Mouse (Mus musculus) lung, postnatal 14 days (tissue): Measurements from ENCODE around the gene Pga5.

Experiments
- DNase-seq: peaks from one replicate; pipeline ENCODE4 v3.0.0; 2021

Gene Pga5

GRCm38 (mm10) chr19:10702125-10702524 lies 24.3 kb upstream of the Pga5 start:
- no peak for DNase-seq

DNA sequence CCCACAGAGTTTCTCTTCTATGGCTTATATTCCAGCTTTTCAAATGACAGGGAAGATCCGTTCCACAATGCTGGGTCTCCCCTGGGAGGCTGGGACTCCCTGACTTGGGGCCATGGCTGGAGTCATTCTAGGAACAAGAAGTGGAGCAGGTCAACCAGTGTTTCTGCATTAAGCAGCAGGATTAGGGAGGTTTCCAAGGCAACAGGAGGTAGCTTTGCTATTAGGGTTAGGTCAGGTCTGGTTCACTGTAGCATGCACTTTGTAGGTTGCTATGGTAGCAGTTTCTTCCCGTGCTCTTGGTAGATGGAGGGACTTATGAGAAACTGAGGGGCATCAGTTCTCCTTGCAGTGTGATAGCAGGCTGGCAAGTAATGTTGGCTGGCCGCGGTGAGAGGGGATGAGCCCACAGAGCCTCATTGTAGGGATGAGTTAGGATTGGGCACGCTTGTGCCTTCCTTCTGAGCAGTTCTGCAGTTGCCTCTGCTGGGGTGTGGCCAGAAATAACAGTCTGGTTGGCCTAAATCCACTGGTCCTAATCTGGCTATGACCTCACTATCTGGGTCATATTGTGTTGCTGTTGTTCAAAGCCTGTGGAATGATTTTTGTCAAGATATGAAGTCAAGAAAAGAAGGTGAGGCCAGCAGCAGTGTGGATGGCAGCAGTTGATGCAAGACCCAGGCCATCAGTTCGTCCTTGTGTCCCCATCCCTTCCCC lies 23.3 kb upstream of the Pga5 start:
- no peak for DNase-seq

GRCm38 (mm10) chr19:10699851-10700250 lies 22.0 kb upstream of the Pga5 start:
- DNase-seq = no peak

DNA sequence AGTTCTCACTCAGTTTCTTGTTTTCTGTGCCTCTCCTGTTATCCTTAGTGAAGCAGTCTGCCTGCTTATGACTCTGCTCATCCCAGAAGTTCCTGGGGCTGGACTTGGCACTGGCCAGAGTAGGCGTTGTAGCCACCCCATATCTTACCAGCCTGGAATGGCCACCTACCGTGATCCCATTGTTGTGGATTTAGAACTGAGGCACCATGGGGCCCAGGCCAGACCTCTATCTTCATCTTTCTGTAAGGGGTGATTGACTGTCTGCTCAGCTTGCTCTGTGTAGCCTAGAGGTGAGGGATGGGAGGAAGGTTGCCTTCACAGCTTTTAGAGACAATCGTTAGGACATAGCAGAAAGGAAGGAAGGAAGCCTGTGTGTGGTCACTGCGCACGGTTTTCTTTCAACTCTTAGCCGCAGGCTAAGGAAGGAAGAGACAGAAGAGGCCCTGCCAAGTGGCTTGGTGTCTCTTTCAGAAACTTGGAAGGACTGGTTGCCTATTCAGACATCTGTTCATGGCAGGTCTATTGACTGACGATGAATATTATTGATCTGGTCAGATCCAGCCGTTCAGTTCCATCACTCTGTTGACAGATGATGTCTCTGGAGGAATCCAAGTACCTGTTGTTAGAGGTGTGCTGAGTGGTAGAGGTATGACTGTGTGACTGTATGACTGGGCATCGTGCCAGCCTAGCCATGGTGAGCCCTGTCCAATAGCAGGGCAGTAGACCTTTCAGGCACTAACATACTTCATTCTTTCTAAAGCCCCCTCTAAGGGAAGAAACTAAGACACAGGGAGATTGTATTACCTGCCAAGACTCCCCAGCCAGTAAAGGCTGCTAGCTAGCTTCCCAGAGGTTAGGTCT lies 20.5 kb upstream of the Pga5 start:
- no peak for DNase-seq

DNA sequence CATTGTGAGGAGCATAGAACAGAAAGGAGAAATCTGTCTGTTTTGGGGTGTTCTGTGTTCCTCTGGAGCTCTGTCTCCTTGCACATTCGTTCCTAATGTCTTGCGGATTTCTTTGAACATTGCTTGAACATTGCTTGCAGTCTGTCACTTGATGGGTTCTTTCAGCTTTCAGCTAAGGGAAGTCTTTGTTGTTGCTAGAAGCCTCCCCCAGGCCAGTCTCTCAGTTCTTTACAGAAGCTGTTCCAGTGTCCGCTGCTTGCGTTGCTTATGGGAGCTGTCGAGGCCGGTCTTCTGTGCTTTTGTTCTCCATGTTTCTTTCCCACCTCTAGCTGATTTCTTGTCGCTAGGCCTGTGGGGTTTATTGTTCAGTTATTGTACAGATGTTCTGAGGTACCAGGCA lies 17.9 kb upstream of the Pga5 start:
- DNase-seq = no peak

- no peak for DNase-seq
Observed at GRCm38 (mm10) chr19:10693926-10694682, 16.2 kb upstream of the Pga5 start.

GRCm38 (mm10) chr19:10692361-10692760 lies 14.5 kb upstream of the Pga5 start:
- no peak for DNase-seq

DNA sequence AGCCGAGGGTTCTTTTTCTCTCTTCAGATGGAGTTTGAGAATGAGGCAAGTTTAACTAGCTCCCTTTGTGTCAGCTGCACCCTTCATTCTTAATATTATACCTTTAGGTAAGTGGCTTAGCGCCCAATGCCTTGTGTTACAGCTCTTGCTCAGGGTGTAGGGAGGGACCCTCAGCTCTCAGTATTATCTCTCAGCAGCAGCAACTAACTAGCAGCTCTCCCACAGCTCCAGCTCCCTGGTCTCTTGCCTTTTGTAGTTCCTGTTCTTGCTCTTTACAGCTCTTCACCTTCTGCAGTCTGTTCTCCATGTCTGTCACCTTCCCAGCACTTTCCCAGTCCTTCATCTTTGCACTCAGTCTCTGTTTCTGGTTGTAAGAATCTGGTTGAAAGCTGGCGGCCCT lies 13.8 kb upstream of the Pga5 start:
- no peak for DNase-seq

DNA sequence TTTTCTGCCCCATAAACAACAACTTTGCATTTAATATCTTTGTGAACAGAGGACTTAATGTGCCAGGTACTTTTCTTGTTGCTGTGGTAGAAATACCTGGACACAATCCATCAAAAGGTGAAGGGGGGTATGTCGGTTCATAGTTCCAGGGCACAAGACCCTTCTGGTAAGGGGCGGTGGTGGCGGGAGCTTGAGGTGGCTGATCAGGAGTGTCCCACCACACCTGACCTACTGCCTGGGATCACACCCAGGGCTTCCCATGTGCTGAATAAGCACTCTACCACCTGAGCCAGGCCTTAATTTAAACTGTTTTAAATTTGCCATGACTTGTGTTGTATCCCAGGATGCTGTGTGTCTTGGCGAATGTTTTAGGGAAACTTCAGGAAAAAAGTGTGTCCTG lies 13.2 kb upstream of the Pga5 start:
- no peak for DNase-seq

GRCm38 (mm10) chr19:10690336-10690735 lies 12.5 kb upstream of the Pga5 start:
- peak; percentile 26 for DNase-seq

GRCm38 (mm10) chr19:10689470-10690166 lies 11.7 kb upstream of the Pga5 start:
- DNase-seq = peak; percentile 23

DNA sequence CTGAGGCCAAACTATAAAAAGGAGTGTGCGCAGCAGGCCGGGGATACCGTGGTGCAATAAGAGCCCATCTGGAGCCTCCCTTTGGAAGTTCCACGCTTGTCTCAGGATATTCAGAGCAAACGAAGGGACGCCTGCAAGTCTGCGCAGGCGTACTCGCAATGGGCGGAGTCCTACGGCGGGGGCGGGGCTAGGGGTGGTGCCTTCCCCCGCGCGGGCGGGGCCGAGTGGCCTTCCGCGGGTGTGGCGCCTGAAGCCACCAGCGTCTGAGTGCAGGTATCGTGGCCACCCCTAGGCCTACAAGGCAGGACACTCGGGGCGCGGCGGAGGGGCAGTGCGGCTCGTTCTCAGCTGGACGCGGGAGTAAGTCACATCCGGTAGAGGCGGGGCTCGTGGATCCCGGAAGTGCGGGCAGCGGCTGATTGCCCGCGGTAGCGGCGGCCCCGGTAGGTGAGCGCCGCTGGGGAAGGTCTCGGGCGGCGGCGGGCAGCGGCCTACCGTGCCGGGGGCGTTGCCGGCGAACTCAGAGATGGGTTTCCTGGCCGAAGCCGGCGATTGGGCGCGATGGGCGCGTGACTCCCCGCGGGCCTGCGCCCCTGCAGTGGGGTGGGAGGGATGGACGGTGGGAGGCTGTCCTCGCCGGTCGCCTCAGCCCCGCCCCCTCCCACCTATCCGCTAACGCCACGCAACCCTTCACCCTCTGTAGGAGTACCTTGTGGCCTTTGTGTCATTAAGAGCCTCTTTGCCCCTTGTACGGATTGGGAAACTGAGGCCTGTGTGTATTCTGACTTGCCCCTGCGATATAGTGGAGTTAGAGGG lies 10.9 kb upstream of the Pga5 start, which contains the start of gene Vps37c:
Gene Vps37c (plus strand): TSS at position 199 of the 816 bp plus-strand sequence.
- peak; percentile 97 for DNase-seq

DNA sequence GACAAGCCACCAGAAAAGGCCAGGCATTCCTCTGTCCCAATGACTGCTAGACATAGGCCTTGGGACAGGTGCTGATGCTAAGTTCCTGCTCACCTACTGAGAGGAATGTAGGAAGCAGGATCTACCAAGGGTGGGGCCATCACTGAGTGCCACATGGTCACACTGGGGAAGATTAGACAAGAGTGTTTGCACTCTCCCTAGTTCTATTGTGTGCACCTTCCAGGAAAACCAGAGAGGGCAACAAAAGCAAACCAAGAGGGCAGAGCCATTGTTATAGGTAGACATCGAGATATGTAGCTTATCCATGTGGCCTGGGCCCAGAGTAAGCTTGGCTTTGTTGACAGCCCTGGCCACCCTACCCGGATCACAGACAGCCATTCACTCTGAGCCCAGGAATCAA lies 7.9 kb upstream of the Pga5 start:
- DNase-seq = no peak

- DNase-seq = no peak
Observed at GRCm38 (mm10) chr19:10685081-10685480, 7.2 kb upstream of the Pga5 start.

- DNase-seq = no peak
Observed at GRCm38 (mm10) chr19:10681571-10681970, 3.7 kb upstream of the Pga5 start.

DNA sequence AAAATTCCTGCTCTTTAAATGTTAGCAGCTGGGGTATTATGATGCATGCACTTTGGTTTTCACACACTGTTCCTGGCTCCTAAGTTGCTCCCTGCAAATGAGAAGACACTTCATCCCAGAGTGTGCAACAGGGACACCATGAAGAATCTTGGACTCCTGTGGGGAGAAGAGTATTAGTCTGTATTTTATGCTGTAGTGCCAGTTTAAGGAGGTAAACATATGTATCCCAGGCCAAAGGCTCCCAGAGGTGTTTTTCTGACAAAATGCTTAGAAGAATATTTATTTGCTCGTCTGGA lies 849 bp upstream of the Pga5 start:
- no peak for DNase-seq

DNA sequence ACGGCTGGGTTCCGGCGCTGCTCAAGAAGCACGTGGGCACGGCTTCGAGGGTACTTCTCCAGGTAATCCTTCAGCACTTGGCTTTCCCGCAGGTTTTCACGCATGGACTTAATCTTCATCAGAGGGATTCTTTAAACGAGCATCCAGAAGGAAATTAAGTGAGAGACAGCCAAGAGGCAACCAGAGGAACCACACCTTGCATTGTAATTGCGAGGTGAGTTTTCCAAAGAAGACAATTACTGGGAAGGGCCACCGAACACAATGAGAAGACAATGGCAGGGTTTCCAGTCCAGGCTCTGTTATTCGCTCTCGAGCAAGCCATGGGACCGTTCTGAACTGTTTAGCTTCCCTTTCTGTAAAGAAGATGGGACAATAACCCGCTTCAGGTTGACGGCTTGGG lies 1.2 kb downstream of the Pga5 start:
- DNase-seq = no peak

- no peak for DNase-seq
Observed at GRCm38 (mm10) chr19:10673275-10673674, 4.6 kb downstream of the Pga5 start.

GRCm38 (mm10) chr19:10671854-10672417 lies 5.9 kb downstream of the Pga5 start:
- DNase-seq = no peak

GRCm38 (mm10) chr19:10671319-10671718 lies 6.6 kb downstream of the Pga5 start:
- no peak for DNase-seq

- peak; percentile 72 for DNase-seq
Observed at GRCm38 (mm10) chr19:10665499-10665898, 12.4 kb downstream of the Pga5 start.

DNA sequence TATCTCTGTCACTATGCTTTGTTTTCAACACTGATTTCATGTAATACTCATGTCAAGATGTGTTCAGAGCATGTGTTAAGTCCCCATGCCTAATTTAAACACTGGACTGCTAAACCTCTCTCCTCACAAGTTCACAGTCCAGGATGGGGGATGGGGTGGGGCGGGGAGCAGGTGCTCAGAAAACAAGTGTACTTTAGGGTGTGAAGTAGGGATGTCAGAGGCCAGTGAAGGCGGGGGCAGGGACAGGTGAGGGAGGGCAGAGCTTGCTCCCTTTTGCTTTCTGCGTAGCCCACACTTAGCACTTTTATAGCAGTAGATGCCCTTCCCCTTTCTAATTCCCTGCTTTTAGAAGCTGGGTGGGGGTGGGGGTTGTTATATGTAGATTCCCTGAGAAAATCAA lies 12.8 kb downstream of the Pga5 start:
- no peak for DNase-seq
